Mouse (Mus musculus): ENCODE measurements around the gene Mccc1. TPM values are rescaled to one million over a fixed set of nuclear protein-coding genes. Genes with fewer than 3 reads are reported as not detected.
A peak's percentile ranks its signal among the peaks of the same experiment; 100 is the strongest.

Mccc1 gene
- total RNA-seq (2012; rRNA removed) (12.8 and 13.4 TPM in 2 replicates), total RNA-seq (2014; rRNA removed) (9.5 and 10.0 TPM in 2 replicates), polyA plus RNA-seq (2012; ENCODE audit: insufficient read length, low read depth) (30.0 and 37.9 TPM in 2 replicates)

- dilution Hi-C loops (cut with MboI; ENCODE audit: extremely low pct_ligation_motif_present, extremely low pct_unique_long_range_greater_than_20kb, low sequenced_read_pairs), result no loop called here
- peak within 1 kb of the TSS; percentile 81 to 92 (median 83) for H3K4me3 ChIP-seq (replicated peaks in 1 of 3; ENCODE audit: low read depth in 2 of 3, low read length in 2 of 3, poor library complexity in 1 of 3)
- TF ChIP-seq RAD21 (IDR thresholded peaks at IDR 0.05; ENCODE audit: low read depth, low read length) (no peak), ZC3H11A (IDR thresholded peaks at IDR 0.05; ENCODE audit: low read depth, low read length) (no peak), JUND (conservative IDR thresholded peaks at IDR 0.05; ENCODE audit: low read depth, low read length) (no peak), USF1 (IDR thresholded peaks at IDR 0.05; ENCODE audit: low read depth, low read length) (peak; percentile 79), POLR2AphosphoS2 (IDR thresholded peaks at IDR 0.05; ENCODE audit: low read depth, low read length) (no peak), JUN (IDR thresholded peaks at IDR 0.05; ENCODE audit: insufficient read depth, low read depth, low read length) (no peak), SIN3A (IDR thresholded peaks at IDR 0.05; ENCODE audit: low read length) (peak; percentile 78), MYC (IDR thresholded peaks at IDR 0.05; ENCODE audit: low read depth, low read length) (peak; percentile 63; the same call in 1 of the 2 replicates), ETS1 (conservative IDR thresholded peaks at IDR 0.05; ENCODE audit: low read depth, low read length) (no peak), CHD1 (IDR thresholded peaks at IDR 0.05; ENCODE audit: low read depth, low read length) (no peak), EP300 (IDR thresholded peaks at IDR 0.05; ENCODE audit: low read length) (no peak), ZKSCAN1 (IDR thresholded peaks at IDR 0.05; ENCODE audit: borderline replicate concordance, low read depth, low read length) (no peak), ELF1 (IDR thresholded peaks at IDR 0.05; ENCODE audit: low read depth, low read length) (peak; percentile 43), CHD2 (IDR thresholded peaks at IDR 0.05; ENCODE audit: low read length) (peak; percentile 56; the same call in 1 of the 2 replicates), E2F4 (IDR thresholded peaks at IDR 0.05; ENCODE audit: insufficient replicate concordance, low read depth, low read length) (no peak), RCOR1 (conservative IDR thresholded peaks at IDR 0.05; ENCODE audit: low read depth, low read length) (no peak), TCF12 (IDR thresholded peaks at IDR 0.05; ENCODE audit: low read depth, low read length) (peak; percentile 36; the same call in 1 of the 2 replicates), MAX (IDR thresholded peaks at IDR 0.05; ENCODE audit: low read length) (peak; percentile 65; the same call in 1 of the 2 replicates), BHLHE40 (IDR thresholded peaks at IDR 0.05; ENCODE audit: low read depth, low read length) (peak; percentile 95), CTCF (conservative IDR thresholded peaks at IDR 0.05 in 1 of 2, IDR thresholded peaks at IDR 0.05 in 1 of 2; ENCODE audit: low read depth in 2 of 2, low read length in 2 of 2) (no peak), GABPA (IDR thresholded peaks at IDR 0.05; ENCODE audit: insufficient replicate concordance, low read depth, low read length) (no peak), HCFC1 (IDR thresholded peaks at IDR 0.05; ENCODE audit: low read depth, low read length) (peak; percentile 84), IRF4 (IDR thresholded peaks at IDR 0.05; ENCODE audit: low read depth, low read length) (no peak; the same call in 1 of the 2 replicates), PAX5 (IDR thresholded peaks at IDR 0.05; ENCODE audit: low read length) (no peak), ZNF384 (IDR thresholded peaks at IDR 0.05; ENCODE audit: low read depth, low read length) (peak; percentile 100), KAT2A (IDR thresholded peaks at IDR 0.05; ENCODE audit: insufficient replicate concordance, low read length) (peak; percentile 48; the same call in 1 of the 2 replicates), MAFK (IDR thresholded peaks at IDR 0.05; ENCODE audit: insufficient replicate concordance, low read length) (no peak), NRF1 (IDR thresholded peaks at IDR 0.05; ENCODE audit: low read depth, low read length) (peak; percentile 56; the same call in 1 of the 2 replicates), POLR2A (IDR thresholded peaks at IDR 0.05; ENCODE audit: low read depth, low read length) (peak; percentile 64; the same call in 1 of the 2 replicates), TBP (conservative IDR thresholded peaks at IDR 0.05; ENCODE audit: low read depth, low read length) (peak; percentile 81; the same call in 1 of the 2 replicates), MAZ (IDR thresholded peaks at IDR 0.05; ENCODE audit: low read depth, low read length) (no peak; the same call in 1 of the 2 replicates), MXI1 (IDR thresholded peaks at IDR 0.05; ENCODE audit: low read depth, low read length) (peak; percentile 64; the same call in 1 of the 2 replicates), USF2 (conservative IDR thresholded peaks at IDR 0.05; ENCODE audit: low read depth, low read length) (peak; percentile 66), ZMIZ1 (IDR thresholded peaks at IDR 0.05; ENCODE audit: low read depth, low read length) (0 out of 2 replicates have a peak, but pooled peaks have one; percentile 39), NELFE (IDR thresholded peaks at IDR 0.05; ENCODE audit: low read depth, low read length) (peak; percentile 10; the same call in 1 of the 2 replicates), SMC3 (IDR thresholded peaks at IDR 0.05; ENCODE audit: low read depth, low read length) (no peak)
Observed at GRCm38 (mm10) chr3:36000275-36001239, at the start of gene Mccc1. TSS of gene Mccc1 (minus strand) at chr3:36000678.

More at GRCm38 (mm10) chr3:36000275-36001239, at the start of gene Mccc1:
- H3K9ac ChIP-seq (ENCODE audit: insufficient read depth, low read depth), result peak within 1 kb of the TSS; percentile 84
- H3K27me3 ChIP-seq (replicated peaks), result no peaks in the 10 kb centered on the region
- no peaks in the 10 kb centered on the region; the same call in 1 of the 2 replicates for H3K79me2 ChIP-seq (replicated peaks; ENCODE audit: control insufficient read depth, extremely low read depth, insufficient read depth, poor library complexity, severe bottlenecking)
- peaks cover 0 to 15% of the 10 kb centered on the region in 2 experiments; a peak in 2 of 4 replicates for H3K4me1 ChIP-seq (ENCODE audit: control insufficient read depth in 1 of 2, insufficient read depth in 2 of 2)
- peak; percentile 97 for DNase-seq (ENCODE audit: extremely low read depth)
- H3K36me3 ChIP-seq (replicated peaks in 1 of 2; ENCODE audit: control insufficient read depth in 1 of 2, insufficient read depth in 1 of 2, low read length in 1 of 2), result peaks cover 0 to 10% of the 10 kb centered on the region in 2 experiments
- H3K27ac ChIP-seq (ENCODE audit: insufficient read depth, low read depth), result peak within 1 kb of the TSS; percentile 67; the same call in 1 of the 2 replicates
- peak within 1 kb of the TSS; percentile 86 for H3K4me2 ChIP-seq (ENCODE audit: insufficient read depth, low read depth, poor library complexity, severe bottlenecking)
- in situ Hi-C loops (cut with MboI; ENCODE audit: low pct_ligation_motif_present, low pct_unique_long_range_greater_than_20kb, low sequenced_read_pairs), result no loop called here
- H3K9me3 ChIP-seq (replicated peaks; ENCODE audit: low read length), result no peaks in the 10 kb centered on the region
